Mouse (Mus musculus): ENCODE data around the gene Gm7075.
"Not testable (repeated sequence)": the region's sequence is repeated elsewhere in the genome, so short reads cannot be mapped to it uniquely, and the experiment has no call there.

Gm7075 gene

DNA sequence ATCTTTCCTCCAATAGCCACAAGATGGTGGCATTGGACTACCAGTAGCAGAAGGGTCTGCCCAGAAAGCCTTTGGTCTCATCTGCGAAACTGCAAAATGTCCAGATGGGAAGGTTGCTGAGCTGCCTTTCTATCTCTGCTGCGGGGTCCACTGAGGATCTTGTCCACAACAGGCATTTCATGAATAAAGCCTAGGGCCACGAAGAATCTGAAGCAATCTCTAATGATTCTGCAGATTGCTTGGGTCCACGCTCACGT lies 1.1 kb upstream of the Gm7075 start:
- DNase-seq (ENCODE audit: low read depth, low spot score), result no peak

DNA sequence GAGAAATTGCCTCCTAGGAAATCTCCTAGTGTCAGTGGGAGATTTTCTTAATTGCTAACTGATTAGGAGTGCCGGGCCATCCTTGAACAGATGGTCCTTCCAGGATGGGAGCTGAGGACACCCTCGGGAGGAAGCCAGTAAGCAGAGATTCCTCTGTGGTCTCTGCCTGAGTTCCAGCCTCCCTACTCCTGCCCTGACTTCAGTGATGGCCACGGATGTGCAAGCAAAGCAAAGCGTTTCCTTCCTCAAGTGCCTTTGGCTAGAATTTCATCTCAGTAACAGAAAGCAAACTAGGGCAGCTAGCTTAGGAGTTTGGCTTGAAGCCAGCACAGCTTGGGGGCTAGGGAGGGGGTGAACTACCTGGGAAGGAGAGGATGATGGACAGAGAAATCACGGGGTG lies 4.5 kb downstream of the Gm7075 start:
- no peak for DNase-seq (ENCODE audit: low read depth, low spot score)

DNA sequence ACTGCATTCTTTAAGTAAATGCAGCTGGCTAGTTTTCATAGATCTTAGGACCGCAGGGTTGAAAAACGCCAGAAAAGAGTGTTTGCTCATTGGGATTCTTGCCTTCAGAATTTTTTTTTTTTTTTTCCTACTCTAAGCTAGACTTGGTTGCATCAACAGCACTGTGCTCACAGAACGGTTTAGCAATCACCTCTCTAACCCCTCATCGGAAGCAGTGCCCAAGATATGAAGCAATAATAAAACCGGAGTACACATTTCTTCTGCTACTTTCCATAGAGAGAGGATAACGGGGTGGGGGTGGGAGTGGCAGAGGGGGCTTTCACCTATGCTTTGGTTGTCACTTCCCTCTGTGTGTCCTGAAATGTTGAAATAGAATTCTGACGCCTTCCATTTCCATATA lies 5.7 kb downstream of the Gm7075 start:
- no peak for DNase-seq (ENCODE audit: low read depth, low spot score)

GRCm38 (mm10) chr10:63415287-63415686 lies 6.3 kb downstream of the Gm7075 start:
- DNase-seq (ENCODE audit: low read depth, low spot score), result no peak

GRCm38 (mm10) chr10:63412756-63413155 lies 8.8 kb downstream of the Gm7075 start:
- no peak for DNase-seq (ENCODE audit: low read depth, low spot score)

DNA sequence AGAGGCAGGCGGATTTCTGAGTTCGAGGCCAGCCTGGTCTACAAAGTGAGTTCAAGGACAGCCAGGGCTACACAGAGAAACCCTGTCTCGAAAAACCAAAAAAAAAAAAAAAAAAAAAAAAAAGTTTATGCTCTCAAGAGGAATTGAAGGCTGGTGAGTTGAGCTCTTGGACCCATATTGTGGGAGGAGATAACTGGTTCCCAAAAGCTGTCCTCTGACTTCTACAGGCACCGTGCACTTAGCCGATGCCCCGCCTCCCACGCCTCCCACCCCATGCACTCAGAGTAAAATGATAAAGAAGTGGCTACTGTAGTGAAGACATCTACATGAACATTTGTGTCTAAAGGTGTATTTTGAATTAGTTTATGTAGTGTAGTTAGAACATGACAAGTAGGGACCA lies 9.9 kb downstream of the Gm7075 start:
- DNase-seq (ENCODE audit: low read depth, low spot score), result not testable (repeated sequence)

DNA sequence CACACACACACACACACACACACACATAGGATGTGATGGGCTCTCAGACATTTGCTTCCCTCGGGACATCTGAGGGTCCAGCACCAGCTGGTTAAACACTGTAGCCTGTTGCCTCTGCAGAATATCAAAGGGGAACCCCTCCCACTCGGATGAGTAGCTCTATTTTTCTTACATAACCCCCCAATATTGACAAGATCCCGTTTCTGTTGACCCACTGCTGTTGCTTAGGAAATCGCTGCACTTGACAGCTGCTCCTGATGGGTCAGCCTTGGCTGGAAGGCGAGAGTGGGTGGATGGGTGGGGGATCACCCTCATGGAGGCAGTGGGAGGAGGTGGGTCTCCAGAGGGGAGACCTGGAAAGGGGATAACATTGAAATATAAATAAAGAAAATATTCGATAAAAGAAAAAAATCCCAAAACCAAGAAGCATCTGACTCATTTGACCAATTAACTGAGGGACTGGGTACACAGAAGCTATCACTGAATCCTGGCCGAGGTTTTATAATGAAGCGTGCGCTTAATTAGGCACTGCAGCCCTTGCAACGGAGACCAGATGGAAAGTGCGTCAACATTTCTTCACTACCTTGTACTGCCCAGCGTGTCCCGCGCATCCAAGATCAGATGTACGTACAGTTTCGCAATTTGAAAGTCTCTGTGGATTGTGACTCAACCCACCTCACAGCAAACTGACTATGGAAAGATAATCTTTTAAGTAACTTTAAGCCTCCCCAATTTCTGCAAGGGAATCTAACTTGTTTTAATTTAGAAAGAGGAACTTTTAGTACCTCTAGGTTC lies 11.2 kb downstream of the Gm7075 start:
- peak; percentile 35 for DNase-seq (ENCODE audit: low read depth, low spot score)

DNA sequence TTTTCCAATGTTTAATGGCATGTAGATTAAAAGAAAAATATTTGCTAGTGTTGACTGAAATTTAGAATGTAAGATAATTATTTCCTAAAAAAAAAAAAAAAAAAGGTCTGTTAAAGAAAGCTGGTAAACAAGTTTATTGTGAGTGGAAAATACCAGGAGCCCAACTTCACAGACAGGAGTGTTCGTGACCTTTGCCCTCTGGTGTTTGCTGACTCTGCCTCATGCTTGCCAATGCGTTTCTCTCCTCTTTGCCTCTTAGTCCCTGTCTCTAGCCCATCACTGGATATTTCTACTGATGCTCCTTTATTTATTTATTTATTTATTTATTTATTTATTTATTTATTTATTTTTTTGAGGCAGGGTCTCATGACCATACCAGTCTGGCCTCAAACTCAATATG lies 18.0 kb downstream of the Gm7075 start:
- no peak for DNase-seq (ENCODE audit: low read depth, low spot score)

- DNase-seq (ENCODE audit: low read depth, low spot score), result peak; percentile 87
Observed at GRCm38 (mm10) chr10:63402731-63403504, 18.7 kb downstream of the Gm7075 start.

GRCm38 (mm10) chr10:63396963-63397362 lies 24.6 kb downstream of the Gm7075 start:
- no peak for DNase-seq (ENCODE audit: low read depth, low spot score)

GRCm38 (mm10) chr10:63388948-63389347 lies 32.6 kb downstream of the Gm7075 start:
- no peak for DNase-seq (ENCODE audit: low read depth, low spot score)

GRCm38 (mm10) chr10:63386991-63387390 lies 34.6 kb downstream of the Gm7075 start:
- peak; percentile 32 for DNase-seq (ENCODE audit: low read depth, low spot score)

GRCm38 (mm10) chr10:63386444-63386843 lies 35.1 kb downstream of the Gm7075 start:
- peak; percentile 98 for DNase-seq (ENCODE audit: low read depth, low spot score)

DNA sequence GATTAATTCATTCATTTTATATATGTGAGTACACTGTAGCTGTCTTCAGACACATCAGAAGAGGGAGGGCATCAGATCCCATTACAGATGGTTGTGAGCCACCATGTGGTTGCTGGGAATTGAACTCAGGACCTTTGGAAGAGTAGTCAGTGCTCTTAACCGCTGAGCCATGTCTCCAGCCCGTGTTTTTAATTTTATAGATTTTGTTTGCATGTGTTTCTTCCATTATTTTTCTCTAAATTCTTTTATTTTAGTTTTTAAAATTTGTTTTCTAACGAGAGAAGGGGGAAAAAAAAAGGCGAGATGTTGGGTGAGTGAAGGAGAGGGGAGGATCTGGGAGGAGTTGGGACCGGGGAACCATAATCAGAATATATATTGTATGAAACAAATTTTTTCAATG lies 35.7 kb downstream of the Gm7075 start:
- not testable (repeated sequence) for DNase-seq (ENCODE audit: low read depth, low spot score)

- DNase-seq (ENCODE audit: low read depth, low spot score), result peak; percentile 100
Observed at GRCm38 (mm10) chr10:63382372-63383279, 39.0 kb downstream of the Gm7075 start, which contains the start of gene Dnajc12. TSS of gene Dnajc12 (plus strand) at chr10:63382443.

- peak; percentile 49 for DNase-seq (ENCODE audit: low read depth, low spot score)
Observed at GRCm38 (mm10) chr10:63381498-63382280, 39.9 kb downstream of the Gm7075 start, which contains the start of gene Sirt1. TSS of gene Sirt1 (minus strand) at chr10:63381704.

DNA sequence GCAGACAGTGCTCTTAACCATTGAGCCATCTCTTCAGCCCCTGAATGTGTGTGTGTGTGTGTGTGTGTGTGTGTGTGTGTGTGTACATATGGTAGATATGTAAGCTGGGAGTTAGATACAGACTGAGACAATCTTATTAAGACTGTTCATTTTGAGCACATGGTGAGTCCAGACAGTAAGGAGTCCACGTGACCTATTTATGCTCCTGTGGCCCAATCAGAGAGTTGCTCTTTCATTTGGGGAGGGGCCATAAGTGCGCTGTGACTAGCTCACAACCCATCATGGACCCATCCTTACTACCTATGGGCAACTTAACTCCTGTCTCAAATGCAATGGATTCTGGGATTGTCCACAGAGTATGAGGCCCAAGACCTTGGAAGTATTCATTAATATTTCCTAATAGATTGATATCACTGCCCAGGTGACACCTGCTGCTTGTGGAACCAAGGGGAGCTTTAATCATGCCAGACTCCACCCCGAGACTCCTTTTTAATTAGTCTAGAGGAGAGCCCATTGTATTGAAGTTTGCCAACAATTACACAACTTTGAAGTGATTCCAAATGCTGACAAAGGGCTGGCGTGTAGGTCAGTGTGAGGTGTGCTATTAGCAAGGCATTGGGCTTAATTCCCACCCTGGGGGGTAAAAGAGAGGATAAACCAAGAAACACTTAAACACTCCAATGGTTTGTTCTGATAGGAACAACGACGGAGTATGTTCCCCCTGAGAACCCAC lies 42.5 kb downstream of the Gm7075 start:
- DNase-seq (ENCODE audit: low read depth, low spot score), result no peak

DNA sequence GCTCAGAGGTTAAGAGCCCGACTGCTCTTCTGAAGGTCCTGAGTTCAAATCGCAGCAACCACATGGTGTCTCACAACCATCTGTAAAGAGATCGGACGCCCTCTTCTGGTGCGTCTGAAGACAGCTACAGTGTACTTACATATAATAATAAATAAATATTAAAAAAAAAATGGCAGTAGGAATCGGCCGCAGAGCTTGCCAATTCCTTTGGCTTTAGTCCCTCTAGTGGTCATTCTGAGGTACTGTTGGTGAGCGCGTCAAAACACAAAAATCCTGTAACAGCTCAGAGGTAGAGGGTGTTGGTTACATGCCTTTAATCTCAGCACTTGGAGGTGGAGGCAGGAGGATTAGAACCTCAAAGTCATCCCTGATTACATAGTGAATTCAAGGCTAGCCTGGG lies 44.1 kb downstream of the Gm7075 start:
- peak; percentile 84 for DNase-seq (ENCODE audit: low read depth, low spot score)

DNA sequence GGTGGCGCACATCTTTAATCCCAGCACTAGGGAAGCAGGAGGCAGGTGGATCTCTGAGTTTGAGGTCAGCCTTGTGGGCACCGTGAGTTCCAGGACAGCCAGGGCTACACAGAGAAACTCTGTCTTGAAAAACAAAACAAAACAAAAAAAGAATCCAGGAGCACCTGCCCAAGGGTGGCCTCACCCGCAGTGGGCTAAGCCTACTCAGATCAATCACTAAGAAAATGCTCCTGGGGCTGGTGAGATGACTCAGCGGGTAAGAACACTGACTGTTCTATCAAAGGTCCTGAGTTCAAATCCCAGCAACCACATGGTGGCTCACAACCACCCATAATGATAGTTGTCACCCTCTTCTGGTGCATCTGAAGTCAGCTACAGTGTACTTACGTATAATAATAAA lies 45.3 kb downstream of the Gm7075 start:
- no peak for DNase-seq (ENCODE audit: low read depth, low spot score)
